Mouse (Mus musculus) hindbrain, embryonic 12.5 days (tissue): ENCODE measurements around the gene Mrc2. TPM values are rescaled to one million over a fixed set of nuclear protein-coding genes. Genes with fewer than 3 reads are reported as not detected.

Experiments used
- ATAC-seq: fragments of 200-750 bp; cut with Nextera tagmentation; 2 replicates; pipeline ENCODE4 v1.8.0; 2017; ENCODE audit warnings: moderate TSS enrichment; ENCODE audit not compliant: low FRiP score
- H3K27ac ChIP-seq: fragments of 300-500 bp; sonication (generic); 2 replicates; pipeline ENCODE4 v1.5.1; 2016; ENCODE audit warnings: mild to moderate bottlenecking
- H3K27me3 ChIP-seq: fragments of 300-500 bp; sonication (generic); 2 replicates; pipeline ENCODE4 v1.6.1; 2016; ENCODE audit warnings: mild to moderate bottlenecking
- H3K36me3 ChIP-seq: fragments of 300-500 bp; sonication (generic); 2 replicates; pipeline ENCODE4 v1.6.1; 2016; ENCODE audit warnings: mild to moderate bottlenecking
- H3K4me1 ChIP-seq: fragments of 300-500 bp; sonication (generic); 2 replicates; pipeline ENCODE4 v1.6.1; 2016
- H3K4me2 ChIP-seq: fragments of 300-500 bp; sonication (generic); replicated peaks from 2 replicates; pipeline ENCODE4 v1.6.1; 2016; ENCODE audit warnings: mild to moderate bottlenecking
- H3K4me3 ChIP-seq: fragments of 300-500 bp; sonication (generic); 2 replicates; pipeline ENCODE4 v1.5.1; 2016; ENCODE audit warnings: mild to moderate bottlenecking
- H3K9ac ChIP-seq: fragments of 300-500 bp; sonication (generic); 2 replicates; pipeline ENCODE4 v1.6.1; 2016; ENCODE audit warnings: mild to moderate bottlenecking, moderate library complexity
- H3K9me3 ChIP-seq: fragments of 300-500 bp; sonication (generic); replicated peaks from 2 replicates; pipeline ENCODE4 v1.6.1; 2016; ENCODE audit warnings: mild to moderate bottlenecking
- WGBS: fragments of 180-500 bp; shearing (Covaris S2); methylation state at CpG from one replicate; pipeline ENCODE4 v1.1.7; 2016; 5-methylcytosine and 5-hydroxymethylcytosine counted together
- polyA plus RNA-seq: library from polyadenylated mRNA; unstranded; fragments of >200 nt; fragmentation: Nextera tagmentation; extraction: Ambion mirVana; gene quantifications from 2 replicates; pipeline ENCODE4 v1.2.1, GENCODE M21; 2016

The Mrc2 gene
- polyA plus RNA-seq, 1 experiment from 2014 or later = 21.5 TPM

DNA sequence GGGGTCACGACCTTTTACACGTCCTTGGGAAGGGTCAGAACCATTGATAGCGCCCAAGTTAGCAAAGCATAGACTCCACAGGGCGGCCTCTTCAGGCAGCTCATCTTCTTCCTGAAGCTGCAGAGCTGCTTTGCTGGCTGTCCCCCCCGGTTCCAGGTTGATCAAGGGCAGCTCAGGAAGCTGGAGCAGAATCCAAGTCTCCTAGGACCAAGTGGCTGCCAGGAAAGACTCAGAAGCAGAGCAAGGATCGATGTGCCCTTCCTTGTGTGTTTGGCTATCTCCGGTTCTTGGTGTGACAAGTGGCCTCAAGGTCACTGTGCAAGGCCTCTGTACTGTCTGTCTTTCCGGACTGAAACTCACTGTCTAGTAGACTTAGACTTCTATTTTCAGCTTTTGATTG, 81.4 kb downstream of the Mrc2 start:
- Histone ChIP-seq H3K9ac (no peak overlapping the region), H3K27me3 (0 out of 2 replicates have a peak, but pooled peaks cover 2% of the 10 kb centered on the region), H3K36me3 (no peaks in the 10 kb centered on the region), H3K9me3 (no peaks in the 10 kb centered on the region), H3K4me1 (no peaks in the 10 kb centered on the region), H3K4me2 (no peak overlapping the region), H3K27ac (no peak overlapping the region), H3K4me3 (no peak overlapping the region)
- 80% methylated on average over 8 of the region's 8 CpGs for WGBS
- ATAC-seq = no peak

DNA sequence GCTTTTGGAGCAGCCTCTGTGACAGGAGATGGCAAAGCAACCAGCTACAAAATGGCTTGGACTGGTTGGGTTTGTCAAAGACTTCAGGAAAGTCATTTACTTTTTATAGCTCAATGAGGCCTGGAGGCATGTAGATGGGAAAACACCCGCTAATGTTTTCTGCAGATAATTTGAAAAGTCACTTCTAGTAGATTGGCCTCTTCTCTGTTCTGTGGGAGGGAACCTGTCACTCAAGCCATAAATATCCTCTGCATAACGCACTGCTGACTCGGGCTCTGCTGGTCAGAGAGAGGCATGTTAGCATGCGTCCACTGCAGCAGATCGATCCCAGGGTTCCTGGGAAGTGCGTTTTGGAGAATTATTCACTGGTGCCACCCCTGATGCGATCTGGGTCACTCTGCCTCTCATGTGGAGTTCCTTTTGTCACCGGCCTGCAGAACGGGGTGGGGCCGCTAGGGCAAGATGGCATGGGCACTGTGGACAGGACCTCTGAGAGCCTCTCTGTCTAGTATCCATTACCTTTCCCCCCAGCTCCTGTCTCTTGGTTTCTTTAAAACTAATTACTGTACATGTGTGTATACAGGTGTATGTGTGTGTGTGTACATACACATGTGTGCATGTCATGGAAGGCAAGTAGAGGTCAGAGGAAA, 82.2 kb downstream of the Mrc2 start:
- Histone ChIP-seq H3K4me3 (no peak overlapping the region), H3K4me2 (no peak overlapping the region), H3K9me3 (no peaks in the 10 kb centered on the region), H3K27ac (no peak overlapping the region), H3K27me3 (0 out of 2 replicates have a peak, but pooled peaks cover 2% of the 10 kb centered on the region), H3K4me1 (no peaks in the 10 kb centered on the region), H3K36me3 (no peaks in the 10 kb centered on the region), H3K9ac (no peak overlapping the region)
- no peak for ATAC-seq
- WGBS = 75% methylated on average over 10 of the region's 10 CpGs

DNA sequence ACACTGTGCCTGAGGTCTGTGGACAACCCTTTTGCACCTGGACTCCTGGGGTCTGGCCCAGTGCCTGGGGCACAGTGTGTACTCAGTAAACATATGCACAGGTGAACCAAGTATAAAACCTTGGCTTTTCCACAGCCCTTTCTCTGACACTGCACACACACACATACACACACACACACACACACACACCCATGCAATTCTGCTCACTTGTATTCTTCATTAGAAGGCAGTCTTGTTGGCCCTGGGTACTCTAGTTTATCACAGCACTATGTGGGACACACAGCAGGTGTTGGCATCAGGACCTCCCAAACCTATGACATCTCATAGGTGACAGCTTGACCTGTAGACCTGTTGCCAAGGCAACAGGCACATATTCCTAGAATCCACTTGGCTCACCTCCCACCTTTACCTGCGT, 83.4 kb downstream of the Mrc2 start:
- WGBS = 90% methylated on average over 1 of the region's 1 CpGs

DNA sequence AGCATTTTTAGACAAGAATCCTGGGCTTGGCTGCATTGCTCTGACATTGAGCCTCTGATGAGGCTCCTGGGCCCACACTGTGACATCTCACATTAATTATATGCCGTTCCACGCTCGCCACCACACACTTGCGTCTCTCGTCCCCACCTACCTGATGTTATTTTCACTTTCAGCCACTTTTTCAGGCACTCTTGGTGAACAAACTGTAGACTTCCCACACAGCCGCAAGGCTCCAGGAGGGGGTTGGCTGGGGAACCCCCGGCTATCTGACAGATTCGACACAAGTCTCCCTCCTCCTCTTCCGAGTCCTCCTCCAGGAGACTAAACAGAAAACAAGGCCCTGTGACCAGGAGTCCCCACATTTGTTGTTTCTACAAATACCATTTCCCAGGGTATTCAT, 92.8 kb downstream of the Mrc2 start:
- Histone ChIP-seq H3K27me3 (no peaks in the 10 kb centered on the region), H3K36me3 (no peaks in the 10 kb centered on the region), H3K9me3 (0 out of 2 replicates have a peak, but pooled peaks cover 4% of the 10 kb centered on the region), H3K4me3 (no peak overlapping the region), H3K27ac (no peak overlapping the region), H3K9ac (no peak overlapping the region), H3K4me1 (peaks cover 8% of the 10 kb centered on the region; the same call in 1 of the 2 replicates), H3K4me2 (no peak overlapping the region)
- ATAC-seq = no peak
- 89% methylated on average over 9 of the region's 9 CpGs for WGBS

More for the DNA sequence above, 83.4 kb downstream of the Mrc2 start:
- ATAC-seq = no peak
- Histone ChIP-seq H3K36me3 (no peaks in the 10 kb centered on the region), H3K9ac (no peak overlapping the region), H3K4me1 (no peaks in the 10 kb centered on the region), H3K4me2 (no peak overlapping the region), H3K27me3 (0 out of 2 replicates have a peak, but pooled peaks cover 2% of the 10 kb centered on the region), H3K9me3 (no peaks in the 10 kb centered on the region), H3K4me3 (no peak overlapping the region), H3K27ac (no peak overlapping the region)

DNA sequence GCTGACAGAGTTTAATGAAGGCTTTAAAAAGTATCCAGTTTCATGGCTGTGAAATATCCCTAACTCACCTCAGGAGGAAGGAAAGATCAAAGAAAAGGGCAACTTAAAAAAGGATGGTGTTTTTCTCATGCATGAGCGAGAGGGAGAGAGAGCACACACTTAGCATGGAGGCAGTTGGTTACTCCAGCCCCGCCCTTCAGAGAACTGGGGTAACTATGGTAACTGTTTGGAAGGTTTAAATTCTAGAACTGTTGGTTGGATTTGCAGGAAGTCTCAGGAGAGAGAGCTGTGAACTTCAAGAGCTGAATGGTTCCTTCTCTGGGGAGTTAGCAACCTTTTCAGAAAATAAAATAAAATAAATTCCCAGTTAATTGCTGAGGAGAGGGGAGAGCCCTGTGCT, 96.2 kb downstream of the Mrc2 start:
- ATAC-seq = no peak
- Histone ChIP-seq H3K4me3 (no peak overlapping the region), H3K27ac (no peak overlapping the region), H3K4me2 (no peak overlapping the region), H3K4me1 (peaks cover 12% of the 10 kb centered on the region), H3K9me3 (0 out of 2 replicates have a peak, but pooled peaks cover 4% of the 10 kb centered on the region), H3K36me3 (no peaks in the 10 kb centered on the region), H3K9ac (no peak overlapping the region), H3K27me3 (no peaks in the 10 kb centered on the region; the same call in 1 of the 2 replicates)
- 46% methylated on average over 2 of the region's 2 CpGs for WGBS

DNA sequence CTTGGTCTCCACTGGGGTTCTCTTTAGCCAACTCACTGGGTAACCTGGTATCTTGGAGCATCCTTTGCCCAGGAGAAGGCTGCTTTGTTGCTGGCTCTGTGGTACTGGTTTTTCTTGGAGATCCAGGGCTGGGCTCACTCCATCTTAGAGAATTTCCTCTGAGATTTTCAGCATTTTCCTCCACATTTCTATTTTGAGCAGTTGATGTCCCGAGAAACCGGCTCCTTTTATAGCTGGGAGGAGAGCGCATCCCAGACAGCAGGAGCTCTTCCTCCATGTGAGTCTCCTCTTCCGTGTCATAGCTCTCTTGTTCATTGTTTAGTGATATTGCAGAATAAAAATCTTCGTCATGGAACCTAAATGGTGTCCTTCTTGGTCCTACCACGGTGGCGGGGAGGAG, 97.8 kb downstream of the Mrc2 start:
- no peaks in the 10 kb centered on the region for H3K36me3 ChIP-seq
- H3K4me2 ChIP-seq = no peak overlapping the region
- H3K4me3 ChIP-seq = no peak overlapping the region
- H3K27ac ChIP-seq = no peak overlapping the region
- no peak for ATAC-seq
- H3K9me3 ChIP-seq = no peaks in the 10 kb centered on the region; the same call in 1 of the 2 replicates
- H3K4me1 ChIP-seq = peaks cover 12% of the 10 kb centered on the region
- no peak overlapping the region for H3K9ac ChIP-seq
- 92% methylated on average over 7 of the region's 7 CpGs for WGBS
- no peaks in the 10 kb centered on the region; the same call in 1 of the 2 replicates for H3K27me3 ChIP-seq

Other genes with a start within 250 kb of the Mrc2 start
- not detected in 2 replicates for gene Efcab3, start 229.1 kb upstream of the Mrc2 start, polyA plus RNA-seq
- gene Mettl2, start 166.2 kb upstream of the Mrc2 start, polyA plus RNA-seq = 33.9 and 37.4 TPM in 2 replicates
- not detected in 2 replicates for gene Gm10842, start 145.8 kb upstream of the Mrc2 start, polyA plus RNA-seq
- gene Tlk2, start 113.8 kb upstream of the Mrc2 start, polyA plus RNA-seq = 25.2 and 27.9 TPM in 2 replicates
- 0.31 and 0.99 TPM in 2 replicates for gene March10, start 164.1 kb downstream of the Mrc2 start, polyA plus RNA-seq